Mouse (Mus musculus) brain, embryonic 14.5 days (tissue): ENCODE data around the gene Arsb.

ENCODE experiments used
- CTCF ChIP-seq: fragments of 200-500 bp; IDR thresholded peaks from 2 replicates; pipeline ENCODE4 v1.5.1; 2012; ENCODE audit warnings: inconsistent platforms, mild to moderate bottlenecking, moderate library complexity, borderline replicate concordance; ENCODE audit not compliant: insufficient read depth, insufficient read length; ENCODE audit errors: extremely low read depth
- POLR2A ChIP-seq: fragments of 200-500 bp; IDR thresholded peaks from 2 replicates; pipeline ENCODE4 v1.6.1; 2012; ENCODE audit warnings: mild to moderate bottlenecking, inconsistent platforms, borderline replicate concordance; ENCODE audit not compliant: poor library complexity, insufficient read depth, insufficient read length, severe bottlenecking; ENCODE audit errors: extremely low read depth

GRCm38 (mm10) chr13:93838431-93839136, 67.2 kb downstream of the Arsb start:
- TF ChIP-seq CTCF (no peak), POLR2A (no peak)
